Mouse (Mus musculus): ENCODE measurements at regions not wholly inside any gene's neighbourhood (a gene's known extent, or its start where the extent isn't known, plus 50 kb on each side); places are given as distances from the start of the nearest gene placed in this dataset.

GRCm38 (mm10) chr14:101297841-101298240 is 97.7 kb upstream of the Prr30 start:
- no peak for TF ChIP-seq CTCF (IDR thresholded peaks at IDR 0.05; ENCODE audit: insufficient read depth, low read length)
- TF ChIP-seq POLR2A (IDR thresholded peaks at IDR 0.05; ENCODE audit: borderline replicate concordance, extremely low read depth, low read depth, low read length), result no peak
